Mouse (Mus musculus) cerebellum, postnatal 4 days (tissue): Measurements from ENCODE around the gene Zfp956.
"Not testable (repeated sequence)": the region's sequence is repeated elsewhere in the genome, so short reads cannot be mapped to it uniquely, and the experiment has no call there.

Experiments
- DNase-seq, 2 experiments: peaks; one replicate each; pipeline ENCODE4 v3.0.0; 2022; ENCODE audit warnings: low spot score in 2 of 2, mixed read lengths in 1 of 2

Gene Zfp956

DNA sequence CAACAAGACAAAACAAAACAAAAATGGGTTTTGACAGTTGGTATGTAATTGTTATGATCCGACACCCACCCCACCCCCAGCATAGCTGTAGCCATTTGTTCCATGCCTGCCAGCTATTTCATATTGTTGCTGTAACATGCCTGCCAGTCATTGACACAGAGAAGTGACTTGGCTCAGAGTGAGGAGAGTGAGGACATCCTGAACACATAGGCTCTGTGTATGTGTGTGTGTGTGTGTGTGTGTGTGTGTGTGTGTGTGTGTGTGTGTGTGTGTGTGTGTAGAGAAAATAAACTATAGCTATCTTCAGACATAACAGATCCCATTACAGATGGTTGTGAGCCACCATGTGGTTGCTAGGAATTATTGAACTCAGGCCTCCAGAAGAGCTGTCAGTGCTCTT lies 15.0 kb downstream of the Zfp956 start:
- not testable (repeated sequence) for DNase-seq

DNA sequence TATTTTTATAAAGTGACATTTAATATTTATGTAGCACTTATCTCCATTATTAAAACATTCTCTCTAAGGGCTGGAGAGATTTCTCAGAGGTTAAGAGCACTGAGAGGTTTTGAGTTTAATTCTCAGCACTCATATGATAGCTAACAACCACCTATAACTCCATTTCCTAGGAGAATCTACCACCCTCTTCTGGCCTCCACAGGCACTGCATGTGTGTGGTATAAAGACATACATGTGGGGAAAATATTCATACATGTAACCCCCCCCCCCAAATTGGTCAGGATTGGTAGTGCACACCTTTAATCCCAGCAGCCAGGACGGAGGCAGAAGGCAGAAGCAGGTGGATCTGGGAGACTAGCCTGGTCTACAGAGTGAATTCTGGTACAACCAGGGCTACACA lies 21.4 kb downstream of the Zfp956 start:
- DNase-seq = no peak

GRCm38 (mm10) chr6:47978897-47979368 lies 25.7 kb downstream of the Zfp956 start:
- DNase-seq = peak; percentile 29 to 62

DNA sequence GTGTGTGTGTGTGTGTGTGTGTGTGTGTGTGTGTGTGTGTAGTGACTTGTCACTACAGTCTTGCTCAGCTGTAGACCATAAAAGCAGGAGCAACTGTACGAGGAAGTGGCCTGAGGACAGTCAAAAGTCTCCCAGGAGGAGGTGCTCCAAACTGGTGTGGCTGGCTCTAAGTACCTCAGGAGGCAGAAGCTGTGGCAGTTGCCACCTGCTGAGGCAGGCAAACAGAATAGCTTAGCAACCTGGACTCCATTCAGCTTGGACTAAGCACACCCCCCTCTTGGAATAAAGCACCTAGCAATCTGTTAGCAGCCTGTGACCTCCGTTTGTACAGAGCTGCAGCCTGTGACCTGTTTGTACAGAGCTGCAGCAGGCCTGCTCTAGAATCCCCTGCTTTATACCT lies 30.7 kb downstream of the Zfp956 start:
- DNase-seq = no peak

- DNase-seq = no peak
These were observed 42.5 kb downstream of the Zfp956 start for GRCm38 (mm10) chr6:47995661-47996060.

GRCm38 (mm10) chr6:48010727-48011126 lies 57.5 kb downstream of the Zfp956 start:
- DNase-seq = no peak
